Mouse (Mus musculus) kidney, postnatal 10 days (tissue): ENCODE results near the gene Neurog1.

ENCODE experiments used
- DNase-seq: peaks from one replicate; pipeline ENCODE4 v3.0.0; 2021; ENCODE audit warnings: mixed read lengths

The Neurog1 gene

DNA sequence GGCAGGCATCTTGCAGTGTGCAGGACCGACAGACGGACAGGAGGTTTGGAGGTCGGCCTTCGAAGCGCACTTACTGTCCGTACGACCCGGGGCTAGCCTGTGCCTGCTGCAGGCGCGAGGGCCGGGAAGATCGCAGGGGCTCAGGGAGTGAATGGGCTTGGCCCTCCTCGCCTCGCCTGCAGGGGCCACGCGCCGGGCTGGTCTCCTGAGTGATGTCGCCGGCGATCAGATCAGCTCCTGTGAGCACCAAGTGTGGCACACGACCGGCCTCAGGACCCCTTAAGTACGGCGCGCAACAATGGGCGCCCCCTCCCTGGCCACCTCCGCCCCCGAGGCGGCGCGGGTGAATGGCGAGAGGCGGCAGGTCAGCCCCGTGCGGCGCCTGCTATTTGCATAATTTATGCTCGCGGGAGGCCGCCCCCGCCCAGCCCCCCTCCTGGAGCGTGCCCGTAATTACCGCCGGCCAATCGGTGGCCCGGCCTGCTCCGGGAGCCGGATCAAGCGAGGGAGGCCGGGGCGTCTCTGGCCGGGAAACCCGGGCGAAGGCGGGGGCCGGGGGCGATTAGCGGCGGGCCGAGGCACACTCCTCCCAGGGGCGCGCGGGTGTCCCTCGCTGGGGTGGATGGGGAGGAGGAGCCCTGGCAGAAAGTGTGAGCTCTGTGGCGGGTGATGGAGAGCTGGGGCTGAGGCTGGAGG lies at the start of gene Neurog1:
Gene Neurog1, minus strand, starts transcription at position 240 of the 696 bp plus-strand sequence.
- DNase-seq = peak; percentile 43

DNA sequence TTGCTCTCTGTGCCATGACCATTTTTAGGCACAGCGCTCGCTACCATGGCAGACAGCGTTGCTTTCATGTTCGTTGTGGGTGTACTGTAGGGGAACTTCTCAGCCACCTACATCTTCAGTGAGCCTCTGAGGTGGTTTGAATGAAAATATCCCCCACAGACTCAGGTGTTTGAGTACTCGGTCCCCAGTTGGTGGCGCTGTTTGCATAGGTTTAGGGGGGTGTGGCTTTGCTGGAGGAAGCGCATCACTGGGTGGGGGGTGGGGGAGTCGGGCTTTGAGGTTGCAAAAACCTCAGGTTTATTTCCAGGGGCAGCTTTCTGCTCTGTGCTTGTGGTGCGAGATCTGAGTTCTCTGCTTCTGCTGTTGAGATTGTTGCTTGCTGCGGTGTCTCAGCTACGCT lies 47.4 kb upstream of the Neurog1 start:
- no peak for DNase-seq

GRCm38 (mm10) chr13:56296659-56297020 lies 44.7 kb upstream of the Neurog1 start:
- no peak for DNase-seq

- DNase-seq = peak; percentile 74
Observed at GRCm38 (mm10) chr13:56295943-56296658, 44.1 kb upstream of the Neurog1 start, which contains the start of gene Cxcl14. Gene Cxcl14, minus strand, starts transcription at chr13:56296551.

DNA sequence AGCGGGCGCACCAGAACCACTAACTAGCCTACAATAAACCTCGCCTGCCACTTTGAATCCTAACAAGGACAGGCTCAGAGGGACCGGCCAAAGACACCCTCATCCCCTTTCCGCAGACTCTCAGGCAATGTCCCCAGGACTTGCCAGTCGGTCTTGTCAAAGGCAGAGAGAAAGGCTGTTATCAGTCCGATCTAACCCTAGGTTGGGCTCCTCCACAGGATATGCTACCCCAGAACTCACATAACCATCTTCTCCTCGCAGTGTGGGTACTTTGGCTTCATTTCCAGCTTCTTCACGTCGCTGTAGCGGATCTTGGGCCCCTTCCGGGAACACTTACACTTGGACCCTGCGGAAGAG lies 43.6 kb upstream of the Neurog1 start:
- DNase-seq = no peak

GRCm38 (mm10) chr13:56294908-56295307 lies 42.9 kb upstream of the Neurog1 start:
- no peak for DNase-seq

DNA sequence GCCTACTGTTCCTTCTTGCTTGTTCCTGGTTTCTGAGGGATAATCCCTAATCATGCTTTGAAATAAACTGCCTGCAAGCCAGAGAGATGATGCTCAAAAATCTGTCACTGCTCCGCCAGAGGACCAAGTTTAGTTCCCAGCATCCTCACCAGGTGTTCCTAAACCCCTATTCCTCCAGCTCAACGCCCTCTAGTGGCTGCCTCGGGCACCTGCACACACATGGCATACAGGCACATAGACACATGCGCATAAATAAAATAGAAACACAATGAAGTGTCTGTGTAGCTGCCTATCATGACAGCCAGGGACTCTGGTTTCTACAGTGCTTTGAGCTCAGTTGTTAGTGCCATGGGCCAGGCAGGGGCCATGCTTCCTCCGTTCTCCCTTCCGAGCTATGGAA lies 38.0 kb upstream of the Neurog1 start:
- DNase-seq = no peak

DNA sequence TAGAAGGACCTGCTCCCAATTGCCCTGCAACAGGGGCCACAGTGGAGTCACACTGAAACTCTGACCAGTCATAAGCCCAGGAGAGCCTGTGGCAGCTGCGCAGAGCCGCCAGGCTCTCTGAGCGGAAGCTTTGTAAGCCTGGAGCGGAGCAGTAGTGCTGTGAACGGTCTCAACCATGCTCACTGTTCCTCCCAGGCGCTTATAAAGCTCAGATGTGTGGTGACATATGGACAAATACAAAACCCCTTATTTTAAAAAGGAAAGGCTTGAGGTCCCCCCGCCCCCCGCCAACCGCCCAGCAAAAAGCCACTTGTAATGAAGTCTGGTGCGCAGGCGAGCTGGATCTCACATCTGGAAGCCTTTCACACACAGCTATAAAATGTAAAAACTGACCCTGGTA lies 37.3 kb upstream of the Neurog1 start:
- no peak for DNase-seq

GRCm38 (mm10) chr13:56288601-56289000 lies 36.6 kb upstream of the Neurog1 start:
- no peak for DNase-seq

- no peak for DNase-seq
Observed at GRCm38 (mm10) chr13:56287091-56287490, 35.1 kb upstream of the Neurog1 start.

- no peak for DNase-seq
Observed at GRCm38 (mm10) chr13:56283321-56283720, 31.4 kb upstream of the Neurog1 start.

DNA sequence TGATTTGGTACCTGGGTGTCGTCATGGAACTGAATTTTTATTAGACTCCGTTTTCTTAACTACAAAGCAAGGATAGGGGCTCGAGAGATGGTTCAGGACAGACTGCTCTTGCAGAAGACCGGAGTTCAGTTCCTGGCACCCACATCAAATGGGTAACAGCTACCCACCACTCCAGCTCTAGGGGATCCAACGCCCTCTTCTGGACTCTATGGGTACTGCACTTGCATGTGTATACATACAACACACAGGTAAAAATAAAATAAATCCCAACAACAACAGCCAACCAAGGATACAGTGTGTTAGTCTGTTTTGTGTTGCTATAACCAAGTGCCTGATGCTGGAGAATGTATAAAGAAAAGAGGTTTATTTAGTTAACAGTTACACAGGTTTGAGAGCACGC lies 28.4 kb upstream of the Neurog1 start:
- no peak for DNase-seq

- DNase-seq = peak; percentile 92
Observed at GRCm38 (mm10) chr13:56279439-56279838, 27.5 kb upstream of the Neurog1 start.

DNA sequence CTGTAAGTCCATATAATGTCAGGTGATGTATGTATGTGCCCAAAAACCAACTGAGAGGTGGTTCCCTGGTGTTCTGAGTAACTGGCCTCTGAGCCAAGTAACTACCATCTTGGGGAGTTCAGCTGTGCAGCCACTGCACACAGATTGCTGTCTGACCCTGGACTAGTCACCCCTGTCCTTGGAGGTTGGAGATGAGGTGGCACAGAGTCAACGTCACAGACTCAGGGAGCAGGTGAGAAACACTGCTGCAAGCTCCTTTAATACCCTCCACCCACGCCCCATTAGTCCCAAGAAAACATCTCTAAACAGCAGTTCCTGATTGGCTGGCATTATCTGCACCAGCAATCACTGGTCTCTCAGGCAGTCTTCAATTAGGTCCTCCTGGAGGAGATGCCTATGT lies 23.2 kb upstream of the Neurog1 start:
- DNase-seq = no peak

- DNase-seq = no peak
Observed at GRCm38 (mm10) chr13:56270124-56270523, 18.2 kb upstream of the Neurog1 start.

DNA sequence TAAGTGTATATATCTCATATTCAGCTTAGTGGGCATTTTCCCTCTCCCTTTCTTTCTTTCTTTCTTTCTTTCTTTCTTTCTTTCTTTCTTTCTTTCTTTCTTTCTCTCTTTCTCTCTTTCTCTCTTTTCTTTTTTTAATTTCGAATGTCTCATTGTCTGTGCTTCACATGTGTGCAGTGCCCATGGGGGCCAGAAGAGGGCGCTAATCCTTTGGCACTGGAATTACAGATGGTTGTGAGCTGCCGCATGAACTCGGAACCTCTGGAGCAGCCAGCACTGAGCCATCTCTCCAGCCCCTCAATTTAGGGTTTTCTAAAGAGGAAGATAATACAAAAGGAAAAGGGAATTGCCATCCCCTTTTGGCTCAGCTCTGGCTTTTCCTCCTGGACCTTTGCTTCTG lies 15.4 kb upstream of the Neurog1 start:
- DNase-seq = no peak

- DNase-seq = peak; percentile 32
Observed at GRCm38 (mm10) chr13:56266435-56266834, 14.5 kb upstream of the Neurog1 start.

- DNase-seq = no peak
Observed at GRCm38 (mm10) chr13:56265661-56266060, 13.7 kb upstream of the Neurog1 start.

GRCm38 (mm10) chr13:56262269-56262668 lies 10.3 kb upstream of the Neurog1 start:
- DNase-seq = no peak

DNA sequence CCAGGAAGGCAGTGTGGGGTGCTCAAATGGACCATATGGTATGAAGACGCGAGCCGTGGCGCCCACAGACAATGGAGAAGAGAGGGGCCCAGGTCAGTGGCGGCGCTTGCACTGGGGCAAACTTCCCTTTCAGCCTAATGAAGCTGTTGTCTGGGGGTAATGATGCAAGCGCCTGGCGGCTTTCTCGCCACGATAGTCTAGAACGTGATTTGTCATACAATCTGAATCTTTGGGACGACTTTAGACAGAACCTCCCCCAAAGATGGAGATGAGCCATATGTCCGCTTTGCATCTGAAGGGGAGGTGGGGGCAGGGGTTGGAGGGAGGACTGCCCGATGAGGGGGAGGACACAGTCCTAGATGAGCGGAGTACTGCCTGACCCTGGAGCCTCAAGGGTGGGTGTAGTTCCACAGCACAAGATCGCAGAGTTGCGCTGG lies 8.4 kb upstream of the Neurog1 start:
- no peak for DNase-seq

- DNase-seq = no peak
Observed at GRCm38 (mm10) chr13:56259926-56260250, 7.9 kb upstream of the Neurog1 start.

DNA sequence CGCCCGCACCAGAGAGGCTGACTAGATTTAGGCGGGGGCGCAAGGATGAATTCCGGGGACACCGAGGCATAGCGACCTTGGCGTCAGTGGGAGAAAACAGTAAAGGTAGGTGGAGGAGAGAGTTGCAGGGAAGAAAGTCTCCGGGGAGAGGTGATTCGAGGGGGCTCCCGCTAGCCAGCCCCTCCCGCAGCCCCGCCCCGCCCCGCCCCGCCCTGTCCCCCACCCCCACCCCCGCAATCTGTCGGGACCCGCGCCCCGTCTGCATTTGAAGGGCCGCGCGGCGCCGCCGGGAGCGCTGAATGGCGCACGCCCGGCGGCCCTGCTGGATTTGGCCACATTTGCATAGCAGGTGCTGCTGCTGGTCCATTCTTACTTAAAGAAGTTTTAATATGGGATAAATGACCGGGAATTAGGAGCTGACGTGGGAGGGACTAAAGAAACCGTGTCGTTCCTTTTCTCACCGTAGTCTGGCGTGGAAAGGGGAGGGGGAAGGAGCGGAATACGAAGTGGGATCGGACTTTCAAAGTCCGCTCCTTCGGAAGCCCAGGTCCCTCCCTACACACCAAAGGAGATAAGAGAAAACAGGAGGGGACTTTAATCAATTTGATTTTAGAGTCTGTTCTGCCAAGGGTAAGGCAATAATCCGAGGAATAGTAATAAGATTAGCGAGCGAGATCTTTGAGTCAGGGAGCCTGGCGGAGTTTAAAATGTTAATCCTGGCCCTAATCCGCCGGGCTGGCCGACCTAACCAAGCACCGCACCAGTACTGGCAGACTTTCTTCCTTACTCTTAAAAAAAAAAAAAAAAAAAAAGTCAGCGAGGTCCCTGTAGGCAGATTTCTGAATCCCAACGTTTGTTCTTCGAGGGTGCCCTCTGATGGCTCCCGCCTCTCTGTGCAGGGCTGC lies 7.3 kb upstream of the Neurog1 start:
- DNase-seq = no peak

GRCm38 (mm10) chr13:56258196-56259020 lies 6.4 kb upstream of the Neurog1 start:
- no peak for DNase-seq
